Mouse (Mus musculus) liver, adult 2 months (tissue): ENCODE data around the gene Veph1. TPM values are rescaled to one million over a fixed set of nuclear protein-coding genes. Genes with fewer than 3 reads are reported as not detected.
A peak's percentile ranks its signal among the peaks of the same experiment; 100 is the strongest.
"Not testable (repeated sequence)": the region's sequence is repeated elsewhere in the genome, so short reads cannot be mapped to it uniquely, and the experiment has no call there.

ENCODE experiments used
- DNase-seq: peaks from one replicate; pipeline ENCODE4 v3.0.0-alpha.2; 2011; ENCODE audit warnings: low read depth, low spot score; ENCODE audit errors: extremely low read depth
- H3K27ac ChIP-seq: fragments of 200-500 bp; replicated peaks from 2 replicates; pipeline ENCODE4 v1.5.1; 2012; ENCODE audit warnings: low read depth, mild to moderate bottlenecking, control low read depth, inconsistent platforms, low read length; ENCODE audit not compliant: insufficient read depth
- H3K27me3 ChIP-seq: fragments of 200-500 bp; 2 replicates; pipeline ENCODE4 v1.6.1; 2012; ENCODE audit warnings: mild to moderate bottlenecking, moderate library complexity, low read length, inconsistent platforms; ENCODE audit not compliant: control insufficient read depth, insufficient read depth
- H3K36me3 ChIP-seq: fragments of 200-500 bp; 2 replicates; pipeline ENCODE4 v1.6.1; 2012; ENCODE audit warnings: low read length, inconsistent platforms; ENCODE audit not compliant: control insufficient read depth, insufficient read depth
- H3K4me1 ChIP-seq: fragments of 200-500 bp; 2 replicates; pipeline ENCODE4 v1.6.1; 2011; ENCODE audit warnings: low read length; ENCODE audit not compliant: control insufficient read depth, insufficient read depth
- H3K4me3 ChIP-seq: fragments of 200-500 bp; 2 replicates; pipeline ENCODE4 v1.5.1; 2011; ENCODE audit warnings: low read depth, mild to moderate bottlenecking, control low read depth, low read length, moderate library complexity; ENCODE audit not compliant: insufficient read depth
- H3K79me2 ChIP-seq: fragments of 200-500 bp; 2 replicates; pipeline ENCODE4 v1.6.1; 2012; ENCODE audit warnings: inconsistent platforms, mild to moderate bottlenecking, low read length, moderate library complexity; ENCODE audit not compliant: control insufficient read depth, insufficient read depth
- H3K9ac ChIP-seq: fragments of 200-500 bp; 2 replicates; pipeline ENCODE4 v1.6.1; 2012; ENCODE audit warnings: low read depth, mild to moderate bottlenecking, control low read depth, inconsistent platforms, low read length
- CTCF ChIP-seq: fragments of 200-500 bp; IDR thresholded peaks from 2 replicates; pipeline ENCODE4 v1.5.1; 2011; ENCODE audit warnings: low read depth, low read length, control low read depth
- POLR2A ChIP-seq: fragments of 200-500 bp; IDR thresholded peaks from 2 replicates; pipeline ENCODE4 v1.6.1; 2011; ENCODE audit warnings: low read length, control low read depth; ENCODE audit not compliant: insufficient read depth; ENCODE audit errors: extremely low read depth
- WGBS: fragments of 180-500 bp; shearing (Covaris S2); methylation state at CpG from one replicate; pipeline ENCODE4 v1.1.7; 2018; 5-methylcytosine and 5-hydroxymethylcytosine counted together
- polyA plus RNA-seq: library from polyadenylated mRNA; depleted of rRNA; stranded (reverse); fragments of >200 nt; gene quantifications from 2 replicates; pipeline ENCODE4 v1.2.3, GENCODE M21; 2012
- total RNA-seq: library from RNA; depleted of rRNA; stranded (reverse); fragments of >200 nt; gene quantifications from 2 replicates; pipeline ENCODE4 v1.2.3, GENCODE M21; 2014

Veph1 gene
- total and polyA plus RNA-seq, 2 experiments: 0.10 to 0.28 TPM

DNA sequence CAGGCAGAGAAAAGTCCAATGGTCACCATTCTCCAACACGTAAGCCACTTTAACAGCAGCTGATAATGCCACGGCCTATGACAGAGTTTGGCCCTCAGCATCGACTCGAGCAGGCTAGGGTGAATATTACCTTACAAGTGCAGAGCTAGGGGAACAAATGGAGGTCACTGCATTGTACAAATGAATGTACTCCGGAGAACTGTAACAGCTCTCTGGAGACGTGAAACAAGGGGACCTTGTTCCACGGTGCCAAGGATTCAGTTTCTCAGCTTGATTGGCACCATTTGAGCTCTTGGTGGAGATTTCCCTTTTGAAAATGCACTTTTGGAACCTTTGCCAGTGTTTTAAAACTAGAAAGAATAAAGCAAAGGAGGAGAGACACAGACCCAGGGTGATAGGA lies 44.8 kb downstream of the Veph1 start:
- Histone ChIP-seq H3K4me3 (no peak overlapping the region), H3K36me3 (no peaks in the 10 kb centered on the region), H3K4me1 (no peaks in the 10 kb centered on the region), H3K79me2 (no peaks in the 10 kb centered on the region), H3K27me3 (no peaks in the 10 kb centered on the region), H3K9ac (no peak overlapping the region), H3K27ac (no peak overlapping the region)
- no peak for DNase-seq
- 89% methylated on average over 7 of the region's 7 CpGs for WGBS
- TF ChIP-seq POLR2A: no peak
- no peak for TF ChIP-seq CTCF

DNA sequence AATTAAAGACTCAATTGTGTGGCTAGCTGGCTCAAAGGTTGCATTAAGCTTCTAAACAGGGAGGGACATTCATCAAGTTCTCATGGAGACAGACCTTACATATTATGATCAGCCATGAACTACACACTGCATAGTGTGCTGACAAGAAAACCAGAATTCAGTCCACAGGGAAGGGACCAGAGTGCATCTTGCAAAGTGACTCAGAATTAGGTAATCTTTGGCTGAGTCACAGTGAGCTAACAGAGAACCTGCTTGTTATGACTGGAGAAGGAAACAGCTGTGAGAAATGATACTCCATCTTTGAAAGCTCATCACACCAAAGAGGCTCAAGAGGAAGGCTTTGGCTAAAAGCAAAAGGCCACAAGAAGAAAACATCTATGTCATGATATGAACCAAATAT lies 56.2 kb downstream of the Veph1 start:
- Histone ChIP-seq H3K27me3 (no peaks in the 10 kb centered on the region), H3K9ac (no peak overlapping the region), H3K4me3 (no peak overlapping the region), H3K4me1 (no peaks in the 10 kb centered on the region), H3K36me3 (no peaks in the 10 kb centered on the region), H3K27ac (no peak overlapping the region), H3K79me2 (no peaks in the 10 kb centered on the region)
- no peak for DNase-seq
- TF ChIP-seq POLR2A: no peak
- TF ChIP-seq CTCF: no peak

DNA sequence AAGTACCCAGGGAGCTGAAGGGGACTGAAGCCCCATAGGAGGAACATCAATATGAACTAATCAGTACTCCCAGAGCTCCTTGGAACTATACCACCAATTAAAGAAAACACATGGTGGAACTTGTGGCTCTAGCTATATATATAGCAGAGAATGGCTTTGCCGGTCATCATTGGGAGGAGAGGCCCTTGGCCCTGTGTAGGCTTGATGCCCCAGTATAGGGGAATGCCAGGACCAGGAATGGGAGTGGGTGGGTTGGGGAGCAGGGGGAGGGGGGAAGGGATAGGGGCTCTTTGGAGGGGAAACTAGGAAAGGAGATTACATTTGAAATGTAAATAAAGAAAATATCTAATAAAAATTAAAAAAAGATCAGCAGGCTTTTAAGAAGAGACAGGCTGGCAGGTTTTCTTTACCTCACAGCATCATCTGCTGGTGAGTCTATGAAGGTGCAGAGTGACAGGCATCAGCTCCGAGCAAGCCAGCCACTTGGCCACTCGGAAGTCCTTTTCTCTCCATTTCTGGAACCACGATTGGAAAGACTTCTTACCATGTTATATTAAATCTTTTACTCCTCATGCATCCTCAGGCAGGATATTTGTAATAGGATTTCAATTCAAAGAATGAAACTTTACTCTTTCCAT lies 60.3 kb downstream of the Veph1 start:
- TF ChIP-seq CTCF: peak; percentile 62
- H3K4me3 ChIP-seq, DNase-seq: not testable (repeated sequence)

DNA sequence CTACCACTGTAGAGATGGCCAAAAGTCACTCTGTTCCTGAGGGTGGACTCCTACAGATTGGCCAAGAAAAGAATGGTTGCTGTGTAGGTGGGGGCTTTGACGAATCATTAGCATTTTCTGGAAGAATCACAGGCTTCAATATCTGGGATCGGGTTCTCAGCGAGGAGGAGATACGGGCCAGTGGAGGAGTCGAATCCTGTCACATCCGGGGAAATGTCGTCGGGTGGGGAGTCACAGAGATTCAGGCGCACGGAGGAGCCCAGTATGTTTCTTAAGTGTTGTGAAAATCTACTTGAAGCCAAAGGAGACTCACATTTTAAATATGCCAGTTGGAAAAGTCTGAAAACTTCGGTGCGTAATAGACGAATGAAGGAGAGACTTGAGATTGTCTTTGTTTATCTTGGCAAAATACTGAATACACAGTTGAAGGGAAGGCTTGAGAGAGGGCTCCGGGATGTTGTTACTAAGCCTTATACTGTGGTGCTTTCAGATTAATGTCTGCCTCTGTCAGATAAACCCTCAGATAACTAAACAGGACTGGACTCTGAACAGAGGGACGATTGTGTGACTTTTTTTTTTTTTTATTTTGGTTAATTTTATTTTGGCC lies 71.6 kb downstream of the Veph1 start:
- WGBS: 84% methylated on average over 15 of the region's 15 CpGs
- no peak overlapping the region for H3K9ac ChIP-seq
- no peaks in the 10 kb centered on the region for H3K36me3 ChIP-seq

More for the DNA sequence above, 60.3 kb downstream of the Veph1 start:
- H3K27me3 ChIP-seq, H3K36me3 ChIP-seq, H3K79me2 ChIP-seq, H3K27ac ChIP-seq, H3K4me1 ChIP-seq, H3K9ac ChIP-seq: not testable (repeated sequence)
- 42% methylated on average over 4 of the region's 4 CpGs for WGBS

DNA sequence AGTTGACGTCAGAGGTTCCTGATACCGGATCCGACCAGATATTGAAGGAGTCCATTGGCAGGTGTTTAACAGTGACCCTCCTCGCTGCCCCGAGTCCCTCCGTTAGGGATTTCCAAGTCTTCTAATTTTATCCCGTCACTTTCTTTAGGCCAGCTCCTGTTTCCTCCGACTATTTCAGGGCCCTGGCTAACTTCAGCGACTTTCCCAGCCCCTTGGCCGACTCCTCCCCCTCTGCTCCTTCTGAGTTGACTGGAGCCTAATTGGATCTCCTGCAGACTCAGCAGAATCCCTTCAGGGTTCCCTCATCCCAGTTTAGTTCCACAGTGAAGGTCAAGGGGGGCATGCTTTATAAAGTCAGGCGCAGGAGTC lies 75.4 kb downstream of the Veph1 start:
- no peak overlapping the region for H3K9ac ChIP-seq
- DNase-seq: no peak

More for the DNA sequence above, 71.6 kb downstream of the Veph1 start:
- Histone ChIP-seq H3K27ac (no peak overlapping the region), H3K4me3 (no peak overlapping the region), H3K27me3 (peaks cover 9% of the 10 kb centered on the region; the same call in 1 of the 2 replicates), H3K79me2 (no peaks in the 10 kb centered on the region), H3K4me1 (peaks cover 3% of the 10 kb centered on the region)
- no peak for TF ChIP-seq POLR2A
- no peak for TF ChIP-seq CTCF
- no peak for DNase-seq

More for the DNA sequence above, 75.4 kb downstream of the Veph1 start:
- Histone ChIP-seq H3K27me3 (peaks cover 9% of the 10 kb centered on the region; the same call in 1 of the 2 replicates), H3K4me1 (peaks cover 3% of the 10 kb centered on the region), H3K36me3 (no peaks in the 10 kb centered on the region), H3K27ac (no peak overlapping the region), H3K4me3 (no peak overlapping the region), H3K79me2 (no peaks in the 10 kb centered on the region)
- 7% methylated on average over 11 of the region's 11 CpGs for WGBS
- no peak for TF ChIP-seq CTCF
- TF ChIP-seq POLR2A: no peak
